Mouse (Mus musculus) megakaryocyte, embryonic 14.5 days (primary cell): Measurements from ENCODE around the gene Gcnt1. TPM values are rescaled to one million over a fixed set of nuclear protein-coding genes. Genes with fewer than 3 reads are reported as not detected.
A peak's percentile ranks its signal among the peaks of the same experiment; 100 is the strongest.

Experiments
- H3K27me3 ChIP-seq: replicated peaks from 2 replicates; pipeline ENCODE3; 2012; ENCODE audit warnings: inconsistent platforms
- H3K36me3 ChIP-seq: replicated peaks from 2 replicates; pipeline ENCODE3; 2012; ENCODE audit warnings: low read length, inconsistent platforms, mixed read lengths
- H3K4me1 ChIP-seq: 2 replicates; pipeline ENCODE4 v1.6.1; 2012; ENCODE audit warnings: inconsistent platforms
- H3K4me3 ChIP-seq: replicated peaks from 2 replicates; pipeline ENCODE3; 2012; ENCODE audit warnings: moderate library complexity, mild to moderate bottlenecking, inconsistent platforms
- H3K9me3 ChIP-seq: 2 replicates; pipeline ENCODE4 v1.6.1; 2012; ENCODE audit warnings: inconsistent platforms
- FLI1 ChIP-seq: IDR thresholded peaks from 2 replicates; pipeline ENCODE4 v1.6.1; 2012; ENCODE audit warnings: low read length, inconsistent platforms, mixed read lengths
- GATA1 ChIP-seq: IDR thresholded peaks from 3 replicates; pipeline ENCODE4 v1.6.1; 2012; ENCODE audit warnings: mixed read lengths, low read length, inconsistent platforms, borderline replicate concordance
- polyA plus RNA-seq: library from polyadenylated mRNA; stranded (reverse); fragments of >175 nt; gene quantifications from 2 replicates; pipeline ENCODE4 v1.2.3, GENCODE M21; 2012; ENCODE audit warnings: low replicate concordance; ENCODE audit not compliant: insufficient read depth

The Gcnt1 gene
- 0.73 TPM in 1 of 2 replicates, not detected in the other for polyA plus RNA-seq

DNA sequence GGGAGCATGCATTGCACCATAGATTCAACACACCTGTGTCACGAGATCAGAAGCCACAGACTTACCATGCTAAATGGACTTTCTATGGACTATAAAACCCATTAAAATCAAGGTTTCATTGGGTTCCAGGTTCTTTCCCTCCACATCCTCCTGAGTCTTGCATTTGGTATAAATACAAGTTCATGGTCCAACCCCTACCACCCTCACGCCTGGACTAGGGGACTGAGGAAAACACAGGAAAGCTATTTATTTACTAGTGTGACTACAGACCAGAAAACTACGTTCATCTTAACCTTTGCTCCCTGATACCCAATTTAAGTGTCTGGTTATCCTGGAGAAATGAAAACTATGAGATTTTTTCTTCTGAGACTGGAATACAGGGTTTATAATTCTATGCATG is at the start of gene Gcnt1:
TSS of gene Gcnt1 (minus strand) at position 144 of the 400 bp plus-strand sequence.
- Histone ChIP-seq H3K9me3 (no peaks in the 10 kb centered on the region), H3K4me1 (peaks cover 55% of the 10 kb centered on the region), H3K4me3 (no peak within 1 kb of the TSS), H3K36me3 (no peaks in the 10 kb centered on the region), H3K27me3 (no peaks in the 10 kb centered on the region)
- no peak for TF ChIP-seq FLI1
- TF ChIP-seq GATA1, result no peak

DNA sequence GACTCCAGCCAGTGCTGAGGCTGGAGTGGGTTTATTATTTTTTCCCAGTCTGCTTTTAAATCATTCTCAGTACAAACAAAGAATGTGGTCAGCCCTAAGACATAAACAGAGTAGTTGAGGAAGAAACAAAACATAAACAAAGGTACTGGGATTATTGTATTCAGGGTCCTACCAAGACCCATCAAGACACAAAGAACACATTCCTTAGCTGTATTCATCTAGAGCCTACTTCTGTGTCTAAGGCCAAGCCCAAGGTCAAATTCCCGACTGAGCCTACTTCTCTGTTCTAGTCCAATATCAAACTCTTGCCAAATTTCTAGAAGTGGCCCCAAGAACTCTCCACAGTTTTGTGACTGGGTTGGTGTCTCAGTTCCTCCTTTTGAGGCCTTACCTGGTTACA is 45.2 kb upstream of the Gcnt1 start:
- Histone ChIP-seq H3K4me1 (no peaks in the 10 kb centered on the region), H3K36me3 (no peaks in the 10 kb centered on the region), H3K4me3 (no peak overlapping the region), H3K27me3 (peaks cover 6% of the 10 kb centered on the region), H3K9me3 (peaks cover 8% of the 10 kb centered on the region)
- TF ChIP-seq GATA1 (no peak), FLI1 (no peak)

DNA sequence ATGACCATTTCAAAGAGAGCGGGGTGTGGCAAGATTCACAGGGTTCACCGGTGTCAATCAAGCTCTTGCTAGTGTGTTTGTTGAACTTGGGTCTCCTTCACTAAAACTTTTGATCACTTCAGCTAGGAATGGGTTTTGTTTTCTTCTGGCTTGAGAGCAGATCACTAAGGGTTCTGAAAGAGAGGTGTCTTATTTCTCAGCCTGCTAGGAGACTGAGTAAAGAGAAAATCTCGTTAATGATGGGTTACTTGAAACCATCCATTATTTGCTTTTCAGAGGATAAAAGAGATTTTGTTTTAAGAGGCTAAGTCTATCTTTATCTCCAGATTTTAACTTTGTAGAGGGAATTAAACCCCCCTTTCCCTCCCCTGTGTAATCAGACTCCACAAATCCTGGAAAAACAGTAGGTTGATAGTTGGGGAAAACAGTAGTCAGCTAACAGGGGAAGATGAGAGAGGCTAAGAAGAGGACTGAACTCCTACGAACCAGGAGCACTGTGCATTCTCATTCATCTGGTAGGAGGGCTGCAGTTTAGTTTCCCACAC is 40.3 kb upstream of the Gcnt1 start:
- Histone ChIP-seq H3K9me3 (peaks cover 3% of the 10 kb centered on the region; the same call in 1 of the 2 replicates), H3K27me3 (peaks cover 6% of the 10 kb centered on the region), H3K4me3 (no peak overlapping the region), H3K4me1 (no peaks in the 10 kb centered on the region), H3K36me3 (no peaks in the 10 kb centered on the region)
- no peak for TF ChIP-seq FLI1
- TF ChIP-seq GATA1, result no peak

DNA sequence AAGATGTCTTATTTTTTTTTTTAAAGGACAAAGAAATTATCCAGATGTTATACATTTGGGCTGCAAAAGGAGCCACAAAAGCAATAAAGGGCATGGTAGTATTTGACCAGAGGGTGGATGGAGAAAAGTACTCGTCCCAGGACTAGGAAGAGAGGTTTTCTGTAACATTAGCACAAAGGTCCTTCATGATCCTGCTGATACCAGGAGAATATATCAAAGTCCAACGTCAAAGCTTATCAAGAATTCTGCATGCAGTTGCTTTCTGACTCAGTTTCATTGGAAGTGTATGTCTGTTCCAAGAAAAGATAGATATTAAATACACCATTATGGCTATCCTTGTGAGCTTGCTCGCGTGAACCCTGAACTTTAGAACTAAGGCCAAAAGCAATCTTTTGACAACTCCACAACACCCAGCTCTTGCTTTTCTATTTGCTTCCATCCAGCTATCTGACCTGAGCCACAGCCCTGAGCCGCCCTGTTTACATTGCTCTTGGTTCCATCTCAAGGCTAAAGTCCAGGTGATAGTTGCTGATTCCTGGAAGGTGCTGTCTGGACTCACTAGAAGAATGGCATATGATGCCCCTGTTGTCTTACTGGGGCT is 37.9 kb upstream of the Gcnt1 start:
- Histone ChIP-seq H3K4me1 (peaks cover 10% of the 10 kb centered on the region), H3K4me3 (no peak overlapping the region)
- TF ChIP-seq FLI1, result no peak
- TF ChIP-seq GATA1, result no peak

DNA sequence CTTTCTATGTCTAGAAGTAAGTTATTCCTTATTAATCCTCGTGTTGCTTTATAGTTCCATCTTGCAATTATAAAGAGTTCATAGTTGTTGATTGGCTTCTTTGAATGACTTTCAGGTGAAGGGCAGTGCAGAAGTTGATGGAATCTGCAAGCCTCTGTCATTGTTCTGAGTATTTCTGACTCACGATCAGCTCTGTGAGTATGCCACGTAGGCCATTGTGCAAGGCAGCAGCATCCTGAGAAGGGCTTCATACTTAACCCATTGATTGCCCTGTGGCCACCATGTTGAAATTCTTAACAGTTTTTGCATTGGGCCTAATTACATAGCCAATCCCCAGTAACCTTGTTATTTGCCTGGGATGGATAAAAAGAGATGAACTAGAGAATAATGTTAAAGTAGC is 36.7 kb upstream of the Gcnt1 start:
- H3K9me3 ChIP-seq, result peaks cover 21% of the 10 kb centered on the region
- TF ChIP-seq GATA1 (no peak), FLI1 (no peak)
- no peak overlapping the region for H3K4me3 ChIP-seq
- H3K4me1 ChIP-seq, result peaks cover 10% of the 10 kb centered on the region
- H3K27me3 ChIP-seq, result peaks cover 2% of the 10 kb centered on the region
- peaks cover 11% of the 10 kb centered on the region for H3K36me3 ChIP-seq

More for the DNA sequence above, 37.9 kb upstream of the Gcnt1 start:
- H3K36me3 ChIP-seq, result peaks cover 4% of the 10 kb centered on the region
- peaks cover 6% of the 10 kb centered on the region for H3K27me3 ChIP-seq
- H3K9me3 ChIP-seq, result peaks cover 14% of the 10 kb centered on the region

DNA sequence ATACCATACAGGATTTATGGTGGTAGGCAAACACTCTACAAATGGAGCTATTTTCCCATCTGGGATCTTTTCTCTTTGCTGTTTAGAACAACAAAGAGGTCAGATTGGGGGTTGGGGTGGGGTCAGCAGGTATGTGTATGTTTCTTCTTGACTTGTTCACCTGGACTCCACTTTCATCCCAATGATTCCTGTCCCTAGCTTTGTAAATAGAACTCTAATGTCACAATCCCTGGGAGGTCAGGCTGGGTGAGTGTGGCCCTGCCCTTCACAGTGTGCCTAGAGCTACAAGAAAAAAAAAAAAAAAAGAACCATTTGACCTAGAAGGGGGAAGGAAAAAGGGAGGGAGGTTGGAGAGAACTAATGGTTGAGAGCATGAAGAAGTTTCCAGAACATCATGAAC is 35.9 kb upstream of the Gcnt1 start:
- H3K4me1 ChIP-seq, result peaks cover 13% of the 10 kb centered on the region
- TF ChIP-seq FLI1 (no peak), GATA1 (no peak)
- peaks cover 21% of the 10 kb centered on the region for H3K9me3 ChIP-seq
- H3K27me3 ChIP-seq, result peaks cover under 1% of the 10 kb centered on the region
- H3K36me3 ChIP-seq, result peaks cover 11% of the 10 kb centered on the region
- no peak overlapping the region for H3K4me3 ChIP-seq

DNA sequence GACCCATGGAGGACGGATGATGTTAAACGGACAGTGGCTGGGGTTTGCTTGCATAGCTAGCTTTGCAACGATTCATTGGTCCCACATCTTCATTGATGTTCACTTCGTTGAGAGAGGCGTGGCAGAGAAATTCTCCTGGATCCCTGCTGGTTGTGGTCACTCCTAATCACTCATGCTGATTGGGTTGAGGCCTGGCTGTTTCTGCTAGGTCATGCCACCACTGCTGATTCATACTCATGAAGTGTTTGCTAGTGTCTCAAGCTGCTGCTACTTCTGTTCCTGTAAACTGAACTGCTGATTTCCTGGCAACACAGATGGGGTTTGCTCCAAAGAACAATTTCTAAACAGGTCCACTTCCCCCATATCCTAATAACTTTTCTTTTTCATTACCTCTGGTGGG is 34.2 kb upstream of the Gcnt1 start:
- H3K36me3 ChIP-seq, result peaks cover 11% of the 10 kb centered on the region
- peaks cover 22% of the 10 kb centered on the region for H3K4me1 ChIP-seq
- TF ChIP-seq FLI1, result no peak
- TF ChIP-seq GATA1, result no peak
- H3K27me3 ChIP-seq, result no peaks in the 10 kb centered on the region
- H3K4me3 ChIP-seq, result peak overlapping the region; percentile 4
- peaks cover 21% of the 10 kb centered on the region for H3K9me3 ChIP-seq

DNA sequence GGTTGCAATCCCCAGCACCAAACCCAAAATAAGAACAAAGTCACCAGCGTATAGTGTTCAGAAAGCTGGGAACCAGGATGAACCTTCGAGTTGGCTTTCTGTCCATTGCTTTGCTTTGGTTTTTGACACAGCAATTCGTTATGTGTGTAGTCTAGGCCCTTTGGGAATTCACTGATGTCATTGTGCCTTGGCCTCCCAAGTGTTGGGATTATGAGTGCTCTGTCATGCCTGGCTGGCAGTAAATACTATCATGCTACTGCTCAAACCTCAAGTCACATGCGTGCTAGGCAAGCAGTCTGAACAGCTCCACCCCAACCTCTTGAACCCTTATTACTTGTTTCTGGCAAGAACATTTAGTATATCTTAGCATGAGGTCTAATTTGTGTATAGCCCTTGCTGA is 30.5 kb upstream of the Gcnt1 start:
- Histone ChIP-seq H3K27me3 (no peaks in the 10 kb centered on the region), H3K36me3 (peaks cover 43% of the 10 kb centered on the region), H3K4me3 (no peak overlapping the region), H3K4me1 (peaks cover 42% of the 10 kb centered on the region), H3K9me3 (peaks cover 21% of the 10 kb centered on the region)
- TF ChIP-seq GATA1 (no peak), FLI1 (no peak)

DNA sequence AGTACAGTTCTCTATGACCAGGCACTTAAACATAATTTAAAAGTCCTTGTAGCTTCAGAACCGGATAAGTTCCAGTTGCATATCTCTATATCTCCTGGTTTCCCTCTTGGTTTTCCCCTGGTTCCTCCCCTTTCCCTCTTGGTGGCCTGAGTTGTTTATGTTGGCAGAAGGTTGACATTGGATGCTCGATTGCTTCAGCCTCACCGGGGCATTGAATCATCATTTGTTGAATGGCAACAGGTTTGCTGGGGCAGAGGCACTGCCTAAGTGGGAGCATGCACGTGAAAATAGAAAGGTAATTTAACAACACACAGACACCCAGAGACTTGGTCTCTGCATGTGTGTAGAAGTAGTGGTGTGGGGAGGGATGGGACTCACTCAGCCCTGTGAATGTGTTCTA is 27.9 kb upstream of the Gcnt1 start:
- TF ChIP-seq GATA1 (no peak), FLI1 (no peak)
- Histone ChIP-seq H3K4me1 (peaks cover 50% of the 10 kb centered on the region), H3K36me3 (peaks cover 62% of the 10 kb centered on the region), H3K27me3 (no peaks in the 10 kb centered on the region), H3K9me3 (peaks cover 7% of the 10 kb centered on the region), H3K4me3 (no peak overlapping the region)

DNA sequence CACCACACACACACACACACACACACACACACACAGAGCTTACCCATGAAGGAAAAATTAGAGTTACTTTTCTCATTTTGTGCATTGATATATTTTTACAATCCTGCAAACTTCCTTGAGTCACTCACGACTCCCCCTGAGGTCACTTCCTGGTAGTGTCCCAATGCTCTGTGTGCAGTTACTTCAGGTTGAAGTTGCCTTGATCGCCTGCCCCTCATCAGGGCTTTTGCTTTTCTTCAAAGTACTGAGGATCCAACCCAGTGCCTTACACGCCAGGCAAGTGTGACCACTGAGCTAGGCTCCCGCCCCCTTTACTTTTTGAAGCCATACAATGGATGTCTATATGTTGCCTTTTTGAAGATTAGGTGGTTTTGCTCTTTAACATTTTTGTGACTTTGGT is 27.3 kb upstream of the Gcnt1 start:
- Histone ChIP-seq H3K9me3 (peaks cover 1% of the 10 kb centered on the region), H3K4me3 (no peak overlapping the region), H3K4me1 (peaks cover 56% of the 10 kb centered on the region), H3K36me3 (peaks cover 60% of the 10 kb centered on the region), H3K27me3 (no peaks in the 10 kb centered on the region)
- no peak for TF ChIP-seq FLI1
- no peak for TF ChIP-seq GATA1

DNA sequence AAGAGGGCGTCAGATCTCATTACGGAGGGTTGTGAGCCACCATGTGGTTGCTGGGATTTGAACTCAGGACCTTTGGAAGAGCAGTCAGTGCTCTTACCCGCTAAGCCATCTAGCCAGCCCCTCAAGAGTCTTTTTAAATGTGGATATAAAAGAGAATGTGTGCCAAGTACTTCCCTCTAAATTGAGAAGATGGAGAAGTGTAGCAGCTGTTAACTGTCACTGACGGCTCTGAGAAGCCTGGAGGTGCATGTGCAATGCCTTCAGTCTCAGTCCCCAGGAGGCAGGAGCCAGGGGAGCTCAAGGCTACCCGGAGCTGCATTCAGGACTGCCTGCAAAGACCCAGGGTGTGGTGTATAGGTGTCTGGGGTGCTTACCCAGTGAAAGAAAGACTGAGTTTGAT is 25.3 kb upstream of the Gcnt1 start:
- Histone ChIP-seq H3K4me1 (peaks cover 57% of the 10 kb centered on the region), H3K36me3 (peaks cover 58% of the 10 kb centered on the region), H3K4me3 (no peak overlapping the region), H3K9me3 (no peaks in the 10 kb centered on the region), H3K27me3 (no peaks in the 10 kb centered on the region)
- TF ChIP-seq GATA1, result no peak
- TF ChIP-seq FLI1, result no peak
